Mouse (Mus musculus) CH12.LX (cell line): ENCODE measurements at regions not wholly inside any gene's neighbourhood (a gene's known extent, or its start where the extent isn't known, plus 50 kb on each side); places are given as distances from the start of the nearest gene placed in this dataset.

Experiments
- DNase-seq: peaks from one replicate; pipeline ENCODE4 v3.0.0-alpha.2; 2013; ENCODE audit errors: extremely low read depth
- H3K27ac ChIP-seq: 2 replicates; pipeline ENCODE4 v1.5.1; 2012; ENCODE audit warnings: low read depth, mild to moderate bottlenecking, control low read depth, moderate library complexity; ENCODE audit not compliant: insufficient read depth
- H3K27me3 ChIP-seq: replicated peaks from 2 replicates; pipeline ENCODE3; 2012; ENCODE audit warnings: inconsistent platforms
- H3K36me3 ChIP-seq, 2 experiments: replicated peaks in 1 of 2; 2 replicates each; pipeline versions ENCODE3 to v1.6.1; 2012; ENCODE audit warnings: inconsistent platforms in 1 of 2, low read length in 1 of 2, mild to moderate bottlenecking in 1 of 2, mixed read lengths in 1 of 2, moderate library complexity in 1 of 2; ENCODE audit not compliant: control insufficient read depth in 1 of 2, insufficient read depth in 1 of 2
- H3K4me1 ChIP-seq, 2 experiments: 2 replicates each; pipeline ENCODE4 v1.6.1; 2012; ENCODE audit warnings: inconsistent platforms in 1 of 2, moderate library complexity in 1 of 2; ENCODE audit not compliant: insufficient read depth in 2 of 2, control insufficient read depth in 1 of 2
- H3K4me2 ChIP-seq: 2 replicates; pipeline ENCODE4 v1.6.1; 2012; ENCODE audit warnings: low read depth, mild to moderate bottlenecking, control low read depth; ENCODE audit not compliant: poor library complexity, insufficient read depth, severe bottlenecking
- H3K4me3 ChIP-seq, 3 experiments: fragments of 150-350 bp in 1 of 3; sonication (generic) in 1 of 3; replicated peaks in 1 of 3; 2 replicates each; pipeline versions ENCODE3 to v1.5.1; 2011 to 2012; ENCODE audit warnings: low read depth in 2 of 3, low read length in 2 of 3, mild to moderate bottlenecking in 2 of 3, moderate library complexity in 2 of 3, control low read depth in 1 of 3, improper control_type of control experiment in 1 of 3, inconsistent platforms in 1 of 3, mixed read lengths in 1 of 3; ENCODE audit not compliant: poor library complexity in 1 of 3
- H3K79me2 ChIP-seq: replicated peaks from 2 replicates; pipeline ENCODE4 v1.6.1; 2012; ENCODE audit warnings: mild to moderate bottlenecking, moderate library complexity; ENCODE audit not compliant: control insufficient read depth, poor library complexity, insufficient read depth, severe bottlenecking; ENCODE audit errors: extremely low read depth
- H3K9ac ChIP-seq: 2 replicates; pipeline ENCODE4 v1.6.1; 2012; ENCODE audit warnings: low read depth, mild to moderate bottlenecking, control low read depth, moderate library complexity; ENCODE audit not compliant: insufficient read depth
- H3K9me3 ChIP-seq: replicated peaks from 2 replicates; pipeline ENCODE3; 2012; ENCODE audit warnings: low read length, inconsistent platforms, mixed read lengths
- BHLHE40 ChIP-seq: IDR thresholded peaks from 2 replicates; pipeline ENCODE4 v1.6.1; 2011; ENCODE audit warnings: mild to moderate bottlenecking, low read depth, low read length, improper control_type of control experiment
- CHD1 ChIP-seq: IDR thresholded peaks from 2 replicates; pipeline ENCODE4 v1.6.1; 2012; ENCODE audit warnings: low read depth, low read length, improper control_type of control experiment, inconsistent platforms
- CHD2 ChIP-seq: IDR thresholded peaks from 2 replicates; pipeline ENCODE4 v1.6.1; 2011; ENCODE audit warnings: low read length, improper control_type of control experiment
- CTCF ChIP-seq, 2 experiments: IDR thresholded peaks in 1 of 2; conservative IDR thresholded peaks in 1 of 2; 2 replicates each; pipeline ENCODE4 v1.5.1; 2011 to 2012; ENCODE audit warnings: low read depth in 2 of 2, low read length in 2 of 2, improper control_type of control experiment in 1 of 2, inconsistent platforms in 1 of 2, mild to moderate bottlenecking in 1 of 2, moderate library complexity in 1 of 2
- ELF1 ChIP-seq: IDR thresholded peaks from 2 replicates; pipeline ENCODE4 v1.6.1; 2014; ENCODE audit warnings: low read depth, mild to moderate bottlenecking, inconsistent platforms, low read length, improper control_type of control experiment
- EP300 ChIP-seq: IDR thresholded peaks from 2 replicates; pipeline ENCODE4 v1.6.1; 2011; ENCODE audit warnings: low read length, improper control_type of control experiment
- GABPA ChIP-seq: IDR thresholded peaks from 2 replicates; pipeline ENCODE4 v1.6.1; 2012; ENCODE audit warnings: low read depth, low read length, improper control_type of control experiment, inconsistent platforms; ENCODE audit not compliant: insufficient replicate concordance
- IRF4 ChIP-seq: IDR thresholded peaks from 2 replicates; pipeline ENCODE4 v1.6.1; 2014; ENCODE audit warnings: low read depth, mild to moderate bottlenecking, inconsistent platforms, low read length, improper control_type of control experiment
- JUND ChIP-seq: conservative IDR thresholded peaks from 2 replicates; pipeline ENCODE4 v1.6.1; 2011; ENCODE audit warnings: low read depth, low read length, improper control_type of control experiment
- KAT2A ChIP-seq: IDR thresholded peaks from 2 replicates; pipeline ENCODE4 v1.6.1; 2012; ENCODE audit warnings: low read length, improper control_type of control experiment, inconsistent platforms; ENCODE audit not compliant: insufficient replicate concordance
- MAFK ChIP-seq: IDR thresholded peaks from 2 replicates; pipeline ENCODE4 v1.6.1; 2011; ENCODE audit warnings: low read length, improper control_type of control experiment; ENCODE audit not compliant: insufficient replicate concordance
- MAX ChIP-seq: IDR thresholded peaks from 2 replicates; pipeline ENCODE4 v1.6.1; 2011; ENCODE audit warnings: low read length, improper control_type of control experiment
- MXI1 ChIP-seq: IDR thresholded peaks from 2 replicates; pipeline ENCODE4 v1.6.1; 2011; ENCODE audit warnings: mild to moderate bottlenecking, low read depth, low read length, improper control_type of control experiment
- NELFE ChIP-seq: IDR thresholded peaks from 2 replicates; pipeline ENCODE4 v1.6.1; 2011; ENCODE audit warnings: low read depth, low read length, improper control_type of control experiment
- NRF1 ChIP-seq: IDR thresholded peaks from 2 replicates; pipeline ENCODE4 v1.6.1; 2014; ENCODE audit warnings: low read depth, mild to moderate bottlenecking, inconsistent platforms, low read length, improper control_type of control experiment, moderate library complexity
- PAX5 ChIP-seq: IDR thresholded peaks from 2 replicates; pipeline ENCODE4 v1.6.1; 2012; ENCODE audit warnings: low read length, inconsistent platforms, mixed read lengths
- RAD21 ChIP-seq: IDR thresholded peaks from 2 replicates; pipeline ENCODE4 v1.6.1; 2011; ENCODE audit warnings: low read depth, mild to moderate bottlenecking, low read length, improper control_type of control experiment, moderate library complexity
- SIN3A ChIP-seq: IDR thresholded peaks from 2 replicates; pipeline ENCODE4 v1.6.1; 2012; ENCODE audit warnings: low read length, improper control_type of control experiment, inconsistent platforms
- SMC3 ChIP-seq: IDR thresholded peaks from 2 replicates; pipeline ENCODE4 v1.6.1; 2011; ENCODE audit warnings: low read depth, low read length, improper control_type of control experiment
- TCF12 ChIP-seq: IDR thresholded peaks from 2 replicates; pipeline ENCODE4 v1.6.1; 2014; ENCODE audit warnings: low read depth, mild to moderate bottlenecking, inconsistent platforms, low read length, improper control_type of control experiment
- UBTF ChIP-seq: IDR thresholded peaks from 2 replicates; pipeline ENCODE4 v1.6.1; 2012; ENCODE audit warnings: low read depth, mild to moderate bottlenecking, inconsistent platforms, low read length, improper control_type of control experiment, moderate library complexity
- USF2 ChIP-seq: conservative IDR thresholded peaks from 2 replicates; pipeline ENCODE4 v1.6.1; 2011; ENCODE audit warnings: low read depth, low read length, improper control_type of control experiment
- ZC3H11A ChIP-seq: IDR thresholded peaks from 2 replicates; pipeline ENCODE4 v1.6.1; 2012; ENCODE audit warnings: low read depth, mild to moderate bottlenecking, inconsistent platforms, low read length, improper control_type of control experiment
- ZNF384 ChIP-seq: IDR thresholded peaks from 2 replicates; pipeline ENCODE4 v1.6.1; 2012; ENCODE audit warnings: low read depth, low read length, improper control_type of control experiment, inconsistent platforms
- dilution Hi-C: fragments of 300-500 bp; cut with MboI; formaldehyde crosslinking; loops from 2 replicates; pipeline ENCODE4 v1.14.3; 2020; ENCODE audit warnings: low sequenced_read_pairs; ENCODE audit not compliant: extremely low pct_unique_long_range_greater_than_20kb, extremely low pct_ligation_motif_present
- in situ Hi-C: fragments of 300-500 bp; cut with MboI; formaldehyde crosslinking; loops from 3 replicates; pipeline ENCODE4 v1.14.3; 2019; ENCODE audit warnings: low sequenced_read_pairs, low pct_ligation_motif_present, low pct_unique_long_range_greater_than_20kb, mixed read lengths

GRCm38 (mm10) chr10:99523817-99524216 is 235.6 kb downstream of the Csl start:
- H3K9ac ChIP-seq: no peak overlapping the region
- no peak overlapping the region for H3K27ac ChIP-seq
- no peak for TF ChIP-seq UBTF
- no peak for TF ChIP-seq CTCF (conservative IDR thresholded peaks at IDR 0.05 in 1 of 2, IDR thresholded peaks at IDR 0.05 in 1 of 2; ENCODE audit: low read depth in 2 of 2, low read length in 2 of 2)
- no peak for TF ChIP-seq NRF1
- TF ChIP-seq SIN3A: no peak
- TF ChIP-seq CHD2: no peak
- no peak for TF ChIP-seq KAT2A
- no peak for TF ChIP-seq MAX
- TF ChIP-seq MXI1: no peak
- in situ Hi-C loops (no loop called here), dilution Hi-C loops (no loop called here)
- no peaks in the 10 kb centered on the region for H3K79me2 ChIP-seq
- no peak overlapping the region for H3K4me3 ChIP-seq
- H3K4me2 ChIP-seq: no peak overlapping the region
- no peak for DNase-seq
- H3K36me3 ChIP-seq: no peaks in the 10 kb centered on the region
- H3K27me3 ChIP-seq: no peaks in the 10 kb centered on the region
- H3K4me1 ChIP-seq: no peaks in the 10 kb centered on the region
- H3K9me3 ChIP-seq: no peaks in the 10 kb centered on the region

- Histone ChIP-seq H3K4me1 (no peaks in the 10 kb centered on the region), H3K36me3 (no peaks in the 10 kb centered on the region), H3K4me2 (no peak overlapping the region), H3K4me3 (no peak overlapping the region), H3K27ac (no peak overlapping the region), H3K27me3 (no peaks in the 10 kb centered on the region), H3K9ac (no peak overlapping the region), H3K9me3 (no peaks in the 10 kb centered on the region), H3K79me2 (no peaks in the 10 kb centered on the region)
- dilution Hi-C loops (no loop called here), in situ Hi-C loops (no loop called here)
- no peak for DNase-seq
- TF ChIP-seq IRF4 (no peak), CHD1 (no peak), NRF1 (no peak), TCF12 (no peak), PAX5 (no peak), GABPA (no peak), ELF1 (no peak), ZNF384 (no peak), SMC3 (no peak), USF2 (no peak), MAFK (no peak), RAD21 (no peak), NELFE (no peak), EP300 (no peak), ZC3H11A (no peak), MAX (no peak), BHLHE40 (no peak), JUND (no peak), MXI1 (no peak)
Observed at GRCm38 (mm10) chr10:99524273-99525212, 234.9 kb downstream of the Csl start.
